In genomic region chr16:11418183-11418588, GRCm38 (mm10) we compare ENCODE assay signal across 9 mouse cellular contexts.
A peak's percentile ranks its signal among the peaks of the same experiment; 100 is the strongest.
DNase-seq lines count a peak whose midpoint lies in the region; ATAC-seq and TF ChIP-seq lines count a peak whose summit lies in the region.
"Had no signal": no experiment of that assay in that cellular context is flagged by ENCODE, and none has a peak within 500 bp of the region (broad histone marks: within the 10 kb centered on the region; RNA-seq: fewer than 3 reads in every experiment).

No protein-coding gene starts in this region.

- no peaks in the 10 kb centered on the region for H3K4me1 ChIP-seq in ES-Bruce4 (ENCODE audit: control insufficient read depth, insufficient read depth, low read length)
- no peaks in the 10 kb centered on the region for H3K4me1 ChIP-seq in forebrain, embryonic 15.5 days
- no peaks in the 10 kb centered on the region for H3K4me1 ChIP-seq in intestine, postnatal 0 days (replicated peaks; ENCODE audit: control insufficient read depth, insufficient read depth, low read length)
- peaks cover 31% of the 10 kb centered on the region for H3K4me1 ChIP-seq in liver, embryonic 13.5 days (replicated peaks)
- no peaks in the 10 kb centered on the region for H3K4me1 ChIP-seq in neural tube, embryonic 11.5 days (ENCODE audit: control insufficient read depth, insufficient read depth, low read length)

- TF ChIP-seq EP300 in ES-Bruce4 (IDR thresholded peaks at IDR 0.05; ENCODE audit: insufficient read depth, low read depth, low read length): no peak

- TF ChIP-seq POLR2A in ES-Bruce4 (IDR thresholded peaks at IDR 0.05; ENCODE audit: insufficient read depth, low read length): no peak

- peak; percentile 95 for TF ChIP-seq CTCF in ES-Bruce4 (IDR thresholded peaks at IDR 0.05; ENCODE audit: low read depth, low read length)
- TF ChIP-seq CTCF in intestine, postnatal 0 days (IDR thresholded peaks at IDR 0.05; ENCODE audit: low read depth): peak; percentile 95

- peak; percentile 83 for DNase-seq in 3T3-L1 (ENCODE audit: low read depth, low spot score)
- DNase-seq in cerebellum, adult 11 months: peak; percentile 54
- DNase-seq in liver, embryonic 13.5 days: no peak
- DNase-seq in neural tube, embryonic 11.5 days (ENCODE audit: low spot score): peak; percentile 73
- DNase-seq in thymus, postnatal 4 days: peak; percentile 67

- no peaks in the 10 kb centered on the region for H3K27me3 ChIP-seq in ES-Bruce4 (ENCODE audit: control insufficient read depth, insufficient read depth, low read length, poor library complexity, severe bottlenecking)
- H3K27me3 ChIP-seq in forebrain, embryonic 15.5 days: no peaks in the 10 kb centered on the region
- no peaks in the 10 kb centered on the region for H3K27me3 ChIP-seq in intestine, postnatal 0 days (replicated peaks; ENCODE audit: control insufficient read depth, insufficient read depth, low read length)
- no peaks in the 10 kb centered on the region for H3K27me3 ChIP-seq in liver, embryonic 13.5 days
- no peaks in the 10 kb centered on the region for H3K27me3 ChIP-seq in neural tube, embryonic 11.5 days (ENCODE audit: control insufficient read depth, insufficient read depth, low read length)
- H3K27me3 ChIP-seq: heart, embryonic 13.5 days had no signal

- no peak overlapping the region for H3K9ac ChIP-seq in ES-Bruce4 (ENCODE audit: low read depth, poor library complexity, severe bottlenecking)
- no peak overlapping the region for H3K9ac ChIP-seq in forebrain, embryonic 15.5 days (replicated peaks)
- no peak overlapping the region for H3K9ac ChIP-seq in intestine, postnatal 0 days (ENCODE audit: low read depth, low read length)
- no peak overlapping the region for H3K9ac ChIP-seq in liver, embryonic 13.5 days
- H3K9ac ChIP-seq in neural tube, embryonic 11.5 days (ENCODE audit: low read length): no peak overlapping the region
- H3K9ac ChIP-seq: heart, embryonic 13.5 days had no signal

- ATAC-seq in forebrain, embryonic 15.5 days (replicated peaks): peak; percentile 83
- peak; percentile 46; the same call in 1 of the 2 replicates for ATAC-seq in intestine, postnatal 0 days
- peak; percentile 55; the same call in 1 of the 2 replicates for ATAC-seq in liver, embryonic 13.5 days (ENCODE audit: low read depth)
- peak; percentile 58; the same call in 1 of the 2 replicates for ATAC-seq in neural tube, embryonic 11.5 days (ENCODE audit: insufficient read depth, low FRiP score, low TSS enrichment)

- no peaks in the 10 kb centered on the region for H3K9me3 ChIP-seq in ES-Bruce4 (replicated peaks; ENCODE audit: control insufficient read depth, insufficient read depth, low read length, poor library complexity, severe bottlenecking)
- H3K9me3 ChIP-seq in forebrain, embryonic 15.5 days: no peaks in the 10 kb centered on the region
- no peaks in the 10 kb centered on the region for H3K9me3 ChIP-seq in intestine, postnatal 0 days (ENCODE audit: control insufficient read depth)
- H3K9me3 ChIP-seq in liver, embryonic 13.5 days (replicated peaks): no peaks in the 10 kb centered on the region
- H3K9me3 ChIP-seq in neural tube, embryonic 11.5 days (ENCODE audit: control insufficient read depth, low read length): no peaks in the 10 kb centered on the region
- H3K9me3 ChIP-seq: heart, embryonic 13.5 days had no signal

- no peak overlapping the region for H3K4me3 ChIP-seq in ES-Bruce4 (ENCODE audit: low read depth, low read length)
- H3K4me3 ChIP-seq in forebrain, embryonic 15.5 days: no peak overlapping the region
- H3K4me3 ChIP-seq in intestine, postnatal 0 days (ENCODE audit: low read depth, low read length): no peak overlapping the region
- no peak overlapping the region for H3K4me3 ChIP-seq in liver, embryonic 13.5 days (replicated peaks)
- H3K4me3 ChIP-seq in neural tube, embryonic 11.5 days (ENCODE audit: low read depth, low read length): no peak overlapping the region
- H3K4me3 ChIP-seq: heart, embryonic 13.5 days had no signal

- H3K27ac ChIP-seq in ES-Bruce4 (ENCODE audit: insufficient read depth, low read length): no peak overlapping the region
- H3K27ac ChIP-seq in forebrain, embryonic 15.5 days (replicated peaks): no peak overlapping the region
- no peak overlapping the region for H3K27ac ChIP-seq in intestine, postnatal 0 days (ENCODE audit: low read depth, low read length)
- no peak overlapping the region for H3K27ac ChIP-seq in liver, embryonic 13.5 days
- H3K27ac ChIP-seq in neural tube, embryonic 11.5 days (ENCODE audit: low read depth, low read length): no peak overlapping the region
- H3K27ac ChIP-seq: heart, embryonic 13.5 days had no signal

- 19% methylated on average over 7 of the region's 7 CpGs for WGBS in forebrain, embryonic 15.5 days
- WGBS in intestine, postnatal 0 days: 16% methylated on average over 7 of the region's 7 CpGs
- 14% methylated on average over 7 of the region's 7 CpGs for WGBS in liver, embryonic 13.5 days (ENCODE audit: insufficient replicate concordance)
- WGBS in neural tube, embryonic 11.5 days: 17% methylated on average over 7 of the region's 7 CpGs

- no peak overlapping the region for H3K4me2 ChIP-seq in forebrain, embryonic 15.5 days (replicated peaks)
- H3K4me2 ChIP-seq in intestine, postnatal 0 days (replicated peaks; ENCODE audit: low read depth): no peak overlapping the region
- H3K4me2 ChIP-seq in liver, embryonic 13.5 days: no peak overlapping the region
- no peak overlapping the region for H3K4me2 ChIP-seq in neural tube, embryonic 11.5 days (ENCODE audit: low read depth)
- H3K4me2 ChIP-seq: heart, embryonic 13.5 days had no signal

- H3K36me3 ChIP-seq in ES-Bruce4 (ENCODE audit: control insufficient read depth, insufficient read depth, low read length, poor library complexity, severe bottlenecking): no peaks in the 10 kb centered on the region
- no peaks in the 10 kb centered on the region; the same call in 1 of the 2 replicates for H3K36me3 ChIP-seq in forebrain, embryonic 15.5 days
- H3K36me3 ChIP-seq in intestine, postnatal 0 days (ENCODE audit: control insufficient read depth, insufficient read depth): no peaks in the 10 kb centered on the region; the same call in 1 of the 2 replicates
- no peaks in the 10 kb centered on the region for H3K36me3 ChIP-seq in liver, embryonic 13.5 days
- H3K36me3 ChIP-seq in neural tube, embryonic 11.5 days (ENCODE audit: control insufficient read depth, insufficient read depth, low read length): no peaks in the 10 kb centered on the region
